In the genomic region with DNA sequence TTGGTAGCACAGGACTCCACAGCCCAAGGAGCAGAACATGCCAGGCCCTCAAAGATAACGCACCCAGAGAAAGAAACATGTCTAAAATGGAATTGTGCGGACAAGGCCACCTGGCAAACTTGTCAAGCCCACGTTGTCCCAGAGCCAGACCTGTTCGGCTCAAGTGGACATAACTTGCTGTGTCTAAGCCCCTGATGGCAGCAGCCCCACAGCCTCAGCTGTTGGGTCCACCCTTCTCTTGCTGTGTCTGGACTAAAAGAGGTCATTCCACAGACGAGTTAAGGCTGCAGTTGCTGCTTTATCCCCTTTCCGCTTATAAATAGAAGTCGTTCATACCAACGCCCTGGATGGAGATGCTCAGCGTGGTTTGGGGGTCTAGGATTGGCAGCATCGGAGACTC, we compare ENCODE assay signal across 21 mouse cellular contexts. TPM values are rescaled to one million over a fixed set of nuclear protein-coding genes. Genes with fewer than 3 reads are reported as not detected.
DNase-seq lines count a peak whose midpoint lies in the region; ATAC-seq and TF ChIP-seq lines count a peak whose summit lies in the region.
"Had no signal": no experiment of that assay in that cellular context is flagged by ENCODE, and none has a peak within 500 bp of the region (broad histone marks: within the 10 kb centered on the region; RNA-seq: fewer than 3 reads in every experiment).

No protein-coding gene starts in this region.

- H3K4me3 ChIP-seq in heart, embryonic 14.5 days (ENCODE audit: control insufficient read depth in 1 of 2, insufficient read depth in 1 of 2, low read depth in 1 of 2, low read length in 2 of 2) = no peak overlapping the region
- H3K4me3 ChIP-seq in ES-E14 (ENCODE audit: insufficient read depth in 1 of 2, low read depth in 1 of 2, low read length in 2 of 2, poor library complexity in 1 of 2, severe bottlenecking in 1 of 2) (no peak overlapping the region), MEL (ENCODE audit: control insufficient read depth in 1 of 2, insufficient read depth in 1 of 2, low read depth in 2 of 2, low read length in 2 of 2) (0 out of 4 replicates have a peak overlapping the region, but pooled peaks of 1 of the 2 experiments have one; percentile 8)
- H3K4me3 ChIP-seq in limb, embryonic 15.5 days = no peak overlapping the region
- H3K4me3 ChIP-seq: forebrain, embryonic 15.5 days; hindbrain, embryonic 10.5 days; layer of hippocampus, adult 2 months; midbrain, embryonic 13.5 days had no signal

- peaks cover 43 to 70% of the 10 kb centered on the region in 2 experiments for H3K4me1 ChIP-seq in heart, embryonic 14.5 days (ENCODE audit: control insufficient read depth in 2 of 2, insufficient read depth in 2 of 2, low read length in 2 of 2)
- H3K4me1 ChIP-seq in ES-E14 (ENCODE audit: control insufficient read depth in 2 of 2, insufficient read depth in 2 of 2, low read length in 2 of 2, poor library complexity in 1 of 2) (no peaks in the 10 kb centered on the region), MEL (ENCODE audit: control insufficient read depth in 1 of 2, insufficient read depth in 2 of 2, low read length in 2 of 2) (peaks cover 17 to 35% of the 10 kb centered on the region in 2 experiments)
- H3K4me1 ChIP-seq in limb, embryonic 15.5 days = no peaks in the 10 kb centered on the region
- H3K4me1 ChIP-seq: forebrain, embryonic 15.5 days had no signal

- WGBS in heart, embryonic 14.5 days = 36% methylated on average over 10 of the region's 10 CpGs
- 75% methylated on average over 10 of the region's 10 CpGs for WGBS in limb, embryonic 15.5 days

- TF ChIP-seq EP300 in MEL (IDR thresholded peaks at IDR 0.05; ENCODE audit: low read depth in 1 of 2, low read length in 2 of 2) = no peak

- H3K9me3 ChIP-seq in heart, embryonic 14.5 days (ENCODE audit: control insufficient read depth, low read length) = no peaks in the 10 kb centered on the region
- H3K9me3 ChIP-seq in ES-E14 (ENCODE audit: control insufficient read depth, insufficient read depth, low read depth, low read length) (no peaks in the 10 kb centered on the region), MEL (replicated peaks; ENCODE audit: insufficient read depth, low read length) (no peaks in the 10 kb centered on the region)
- no peaks in the 10 kb centered on the region for H3K9me3 ChIP-seq in limb, embryonic 15.5 days
- H3K9me3 ChIP-seq: forebrain, embryonic 15.5 days; hindbrain, embryonic 10.5 days; midbrain, embryonic 13.5 days had no signal

- TF ChIP-seq CTCF in MEL (IDR thresholded peaks at IDR 0.05 in 2 of 3, conservative IDR thresholded peaks at IDR 0.05 in 1 of 3; ENCODE audit: control insufficient read depth in 1 of 3, insufficient read depth in 1 of 3, low read depth in 2 of 3, low read length in 3 of 3, poor library complexity in 1 of 3, severe bottlenecking in 1 of 3) = no peak

- ATAC-seq in heart, embryonic 14.5 days (ENCODE audit: insufficient number of reproducible peaks, insufficient read depth, low FRiP score, low read depth) = no peak
- peak; percentile 50; the same call in 1 of the 2 replicates for ATAC-seq in limb, embryonic 15.5 days (ENCODE audit: insufficient number of reproducible peaks, low FRiP score, low TSS enrichment, low read depth)
- no peak for ATAC-seq in inflammation-experienced regulatory T-cells, adult 6 months
- ATAC-seq: forebrain, embryonic 15.5 days; hindbrain, postnatal 0 days; midbrain, embryonic 13.5 days; Patski had no signal

- in situ Hi-C loops in ES-E14 (cut with MboI; ENCODE audit: low sequenced_read_pairs in 2 of 2, unreplicated experiment in 2 of 2) = no loop called here

- DNase-seq in heart, postnatal 4 days = no peak
- DNase-seq in ES-E14 (ENCODE audit: low read depth, low spot score) (no peak), MEL (ENCODE audit: low read depth, low spot score) (no peak)
- no peak for DNase-seq in right cerebral cortex, postnatal 14 days
- DNase-seq: adrenal gland, postnatal 10 days; cerebellum, adult 9-10 months; gastrocnemius, postnatal 25 days; kidney, adult 11 months; kidney, postnatal 14 days; layer of hippocampus, postnatal 36 days; lung, adult 18-20 months; lung, postnatal 14 days had no signal

- no peak overlapping the region for H3K4me2 ChIP-seq in heart, embryonic 14.5 days (ENCODE audit: low read length)
- no peak overlapping the region for H3K4me2 ChIP-seq in limb, embryonic 15.5 days
- H3K4me2 ChIP-seq: forebrain, embryonic 15.5 days; midbrain, embryonic 13.5 days had no signal

- no peak for TF ChIP-seq RAD21 in MEL (IDR thresholded peaks at IDR 0.05; ENCODE audit: low read depth, low read length)

- peak overlapping the region; percentile 90 to 92 for H3K27ac ChIP-seq in heart, embryonic 14.5 days (replicated peaks in 1 of 2; ENCODE audit: control insufficient read depth in 1 of 2, insufficient read depth in 1 of 2, low read depth in 2 of 2, low read length in 2 of 2)
- H3K27ac ChIP-seq in ES-E14 (ENCODE audit: insufficient read depth, low read depth, low read length, poor library complexity, severe bottlenecking) (peak overlapping the region; percentile 8; the same call in 1 of the 2 replicates), MEL (ENCODE audit: control insufficient read depth, low read depth, low read length) (peak overlapping the region; percentile 89)
- peak overlapping the region; percentile 38; the same call in 1 of the 2 replicates for H3K27ac ChIP-seq in limb, embryonic 15.5 days
- H3K27ac ChIP-seq: forebrain, embryonic 15.5 days; hindbrain, embryonic 10.5 days; hindbrain, postnatal 0 days; layer of hippocampus, adult 2 months; midbrain, embryonic 13.5 days had no signal

- no peaks in the 10 kb centered on the region for H3K27me3 ChIP-seq in heart, embryonic 14.5 days (ENCODE audit: control insufficient read depth, insufficient read depth, low read length)
- no peaks in the 10 kb centered on the region for H3K27me3 ChIP-seq in MEL (ENCODE audit: control insufficient read depth in 1 of 2, insufficient read depth in 2 of 2, low read length in 2 of 2)
- H3K27me3 ChIP-seq in limb, embryonic 15.5 days = no peaks in the 10 kb centered on the region
- H3K27me3 ChIP-seq: forebrain, embryonic 15.5 days had no signal

- H3K9ac ChIP-seq in heart, embryonic 14.5 days (ENCODE audit: low read length) = no peak overlapping the region
- H3K9ac ChIP-seq in ES-E14 (ENCODE audit: insufficient read depth, low read depth, low read length, poor library complexity, severe bottlenecking) (no peak overlapping the region), MEL (ENCODE audit: control insufficient read depth, low read depth, low read length, poor library complexity, severe bottlenecking) (peak overlapping the region; percentile 61)
- no peak overlapping the region for H3K9ac ChIP-seq in limb, embryonic 15.5 days
- H3K9ac ChIP-seq: forebrain, embryonic 15.5 days; midbrain, embryonic 13.5 days had no signal

- H3K79me2 ChIP-seq in MEL (ENCODE audit: control insufficient read depth, insufficient read depth, low read length, poor library complexity) = no peaks in the 10 kb centered on the region

- TF ChIP-seq POLR2A in MEL (IDR thresholded peaks at IDR 0.05; ENCODE audit: control insufficient read depth in 1 of 2, insufficient read depth in 1 of 2, low read depth in 1 of 2, low read length in 2 of 2, poor library complexity in 1 of 2) = no peak

- peaks cover 16% of the 10 kb centered on the region for H3K36me3 ChIP-seq in heart, embryonic 14.5 days (ENCODE audit: control insufficient read depth, insufficient read depth, low read length)
- peaks cover 11% of the 10 kb centered on the region for H3K36me3 ChIP-seq in ES-E14 (ENCODE audit: control insufficient read depth, insufficient read depth, low read length, poor library complexity, severe bottlenecking)
- H3K36me3 ChIP-seq in MEL (ENCODE audit: control insufficient read depth in 1 of 2, insufficient read depth in 2 of 2, low read length in 2 of 2) = peaks cover 2 to 26% of the 10 kb centered on the region in 2 experiments
- H3K36me3 ChIP-seq in limb, embryonic 15.5 days = peaks cover 12% of the 10 kb centered on the region

TF ChIP-seq in ES-E14, 5 proteins besides CTCF, POLR2A, EP300 and RAD21:
- TF ChIP-seq HCFC1 (IDR thresholded peaks at IDR 0.05; ENCODE audit: borderline replicate concordance, insufficient read depth, low read length) = no peak
- TF ChIP-seq MAFK (IDR thresholded peaks at IDR 0.05; ENCODE audit: insufficient read depth, low read depth, low read length) = no peak
- no peak for TF ChIP-seq CHD2 (IDR thresholded peaks at IDR 0.05; ENCODE audit: low read depth, low read length)
- TF ChIP-seq ZC3H11A (IDR thresholded peaks at IDR 0.05; ENCODE audit: borderline replicate concordance, low read depth, low read length) = no peak
- TF ChIP-seq ZNF384 (IDR thresholded peaks at IDR 0.05; ENCODE audit: low read depth, low read length) = no peak

TF ChIP-seq in MEL, 35 proteins besides CTCF, POLR2A, EP300 and RAD21 (continues in another document):
- no peak for TF ChIP-seq BHLHE40 (IDR thresholded peaks at IDR 0.05; ENCODE audit: borderline replicate concordance, low read depth, low read length)
- TF ChIP-seq MYC (IDR thresholded peaks at IDR 0.05; ENCODE audit: low read depth, low read length) = no peak
- TF ChIP-seq MXI1 (IDR thresholded peaks at IDR 0.05; ENCODE audit: low read depth, low read length) = no peak
- TF ChIP-seq UBTF (IDR thresholded peaks at IDR 0.05; ENCODE audit: borderline replicate concordance, insufficient read depth, low read depth, low read length) = no peak
- TF ChIP-seq NRF1 (IDR thresholded peaks at IDR 0.05; ENCODE audit: insufficient read depth, low read depth, low read length, poor library complexity, severe bottlenecking) = no peak
- no peak for TF ChIP-seq POLR2AphosphoS2 (IDR thresholded peaks at IDR 0.05; ENCODE audit: low read length)

RNA-seq across cellular contexts. Expression of a gene that starts 28.1 kb away (rescaled TPM):
- 29.0 and 33.7 TPM in 2 replicates for polyA plus RNA-seq in heart, embryonic 14.5 days (2014; fragmentation: Nextera tagmentation; extraction: Ambion mirVana)
- 10 to 100 TPM; 40.9 to 42.5 TPM for total RNA-seq in heart, postnatal 4 days (2021)
- total RNA-seq in ES-E14 (2012; rRNA removed) (4.1 and 4.8 TPM in 2 replicates), MEL (2012; rRNA removed) (10.7 and 16.0 TPM in 2 replicates)
- 10 to 100 TPM in 1 of 2 experiments, not detected in 1; 17.4 TPM for polyA plus RNA-seq in MEL (2012; ENCODE audit: insufficient read depth in 1 of 2, insufficient read length in 2 of 2, low read depth in 1 of 2, low replicate concordance in 2 of 2, missing spikeins in 1 of 2)
- 4.1 and 5.3 TPM in 2 replicates for polyA plus RNA-seq in limb, embryonic 15.5 days (2015; fragmentation: Nextera tagmentation; extraction: Ambion mirVana)
- polyA plus RNA-seq in inflammation-experienced regulatory T-cells, adult 6 months (2017; shearing (Covaris generic)) = 10 to 100 TPM; 21.3 to 26.7 (median 22.5) TPM

RNA-seq across cellular contexts. Expression of a gene that starts 38.8 kb away (rescaled TPM):
- polyA plus RNA-seq in heart, embryonic 14.5 days (2014; fragmentation: Nextera tagmentation; extraction: Ambion mirVana) = 13.3 and 13.6 TPM in 2 replicates
- total RNA-seq in heart, postnatal 4 days (2021) = 10 to 100 TPM; 15.7 to 20.5 TPM
- total RNA-seq in ES-E14 (2012; rRNA removed) = 1.4 and 4.3 TPM in 2 replicates
- 7.3 and 7.6 TPM in 2 replicates for total RNA-seq in MEL (2012; rRNA removed)
- 10 to 100 TPM in 1 of 2 experiments, not detected in 1; 15.1 TPM for polyA plus RNA-seq in MEL (2012; ENCODE audit: insufficient read depth in 1 of 2, insufficient read length in 2 of 2, low read depth in 1 of 2, low replicate concordance in 2 of 2, missing spikeins in 1 of 2)
- 7.2 and 11.3 TPM in 2 replicates for polyA plus RNA-seq in limb, embryonic 15.5 days (2015; fragmentation: Nextera tagmentation; extraction: Ambion mirVana)
- polyA plus RNA-seq in inflammation-experienced regulatory T-cells, adult 6 months (2017; shearing (Covaris generic)) = not detected

Comparison
In these comparisons a context has a peak if more than half of its experiments do, and no peak if none do; other contexts are left out.
1. H3K27ac ChIP-seq: peak in every context shown above with its lines; median percentile 91 in heart, embryonic 14.5 days; 89 in MEL; 38 in limb, embryonic 15.5 days; 8 in ES-E14.